Mouse (Mus musculus) right cerebral cortex, adult 18-20 months (tissue): ENCODE results near the gene Uox.

Source experiments
- DNase-seq: peaks from one replicate; pipeline ENCODE4 v3.0.0; 2022; ENCODE audit warnings: mixed read lengths

The Uox gene

GRCm38 (mm10) chr3:146628227-146628982, 58.2 kb downstream of the Uox start:
- DNase-seq, result no peak

DNA sequence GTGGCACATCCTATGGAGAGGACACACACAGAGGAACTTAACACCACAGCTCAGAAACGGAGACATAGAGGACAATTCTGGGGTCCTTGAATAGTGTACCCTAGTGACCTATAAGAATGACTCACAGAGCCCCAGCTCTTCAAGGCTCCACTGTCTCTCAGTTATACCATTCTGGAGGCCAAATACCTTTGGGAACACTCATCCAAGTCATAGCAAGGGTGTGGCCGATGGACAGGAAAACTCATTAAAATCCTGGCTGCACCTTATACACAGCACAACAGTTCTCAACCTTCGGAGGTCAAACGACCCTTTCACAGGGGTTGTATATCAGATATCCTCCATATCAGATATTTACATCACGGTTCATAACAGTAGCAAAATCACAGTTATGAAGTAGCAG, 62.3 kb downstream of the Uox start:
- DNase-seq, result no peak

GRCm38 (mm10) chr3:146641818-146642427, 71.7 kb downstream of the Uox start:
- DNase-seq, result no peak

- no peak for DNase-seq
These were observed 79.2 kb downstream of the Uox start for GRCm38 (mm10) chr3:146649311-146649894.

- DNase-seq, result no peak
These were observed 80.5 kb downstream of the Uox start for GRCm38 (mm10) chr3:146650716-146651115.

- no peak for DNase-seq
These were observed 81.0 kb downstream of the Uox start, which contains the start of gene 4930503B20Rik for GRCm38 (mm10) chr3:146651217-146651616. Gene 4930503B20Rik, minus strand, starts transcription at chr3:146651317.

GRCm38 (mm10) chr3:146652431-146652830, 82.2 kb downstream of the Uox start:
- no peak for DNase-seq

DNA sequence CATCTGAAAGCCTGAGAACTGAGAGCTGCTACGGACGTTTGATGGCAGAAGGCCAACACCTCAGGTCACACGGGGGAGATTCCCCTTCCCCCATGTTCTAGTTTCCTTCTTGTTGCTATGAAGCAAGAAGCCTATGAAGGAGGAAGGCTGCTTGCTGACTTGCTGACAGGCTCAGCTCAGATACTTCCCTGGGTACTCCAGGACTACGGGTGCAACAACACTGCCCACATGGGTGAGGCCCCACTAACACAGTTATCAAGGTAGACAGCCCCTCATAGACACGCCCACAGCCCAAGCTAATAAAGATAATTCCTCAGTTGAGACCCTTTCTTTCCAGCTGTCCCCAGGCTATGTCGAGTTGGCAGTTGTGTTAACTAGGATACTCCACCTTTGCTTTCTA, 83.5 kb downstream of the Uox start:
- DNase-seq, result no peak

DNA sequence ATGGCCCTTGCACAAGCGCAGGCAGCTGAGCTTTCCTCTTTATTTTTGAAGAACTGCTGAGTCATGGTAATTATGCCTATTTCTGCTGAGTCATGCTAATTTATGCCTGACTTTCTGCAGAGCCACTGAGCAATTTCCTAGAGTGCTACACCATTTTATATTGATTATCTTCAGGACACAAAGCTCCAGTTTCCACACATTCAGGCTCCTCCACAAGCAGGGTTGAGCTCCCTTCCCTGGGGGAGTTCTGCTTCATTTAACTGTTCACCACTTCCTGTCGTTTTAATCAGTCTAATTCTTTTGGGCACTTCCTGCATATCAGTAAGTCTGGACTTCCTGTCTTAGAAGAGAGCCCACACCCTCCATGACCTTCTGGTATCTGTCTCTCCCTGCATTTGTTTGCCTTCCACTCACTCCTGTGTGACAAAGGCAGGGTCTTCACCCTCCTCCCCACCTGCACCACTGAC, 84.9 kb downstream of the Uox start:
- DNase-seq, result no peak

DNA sequence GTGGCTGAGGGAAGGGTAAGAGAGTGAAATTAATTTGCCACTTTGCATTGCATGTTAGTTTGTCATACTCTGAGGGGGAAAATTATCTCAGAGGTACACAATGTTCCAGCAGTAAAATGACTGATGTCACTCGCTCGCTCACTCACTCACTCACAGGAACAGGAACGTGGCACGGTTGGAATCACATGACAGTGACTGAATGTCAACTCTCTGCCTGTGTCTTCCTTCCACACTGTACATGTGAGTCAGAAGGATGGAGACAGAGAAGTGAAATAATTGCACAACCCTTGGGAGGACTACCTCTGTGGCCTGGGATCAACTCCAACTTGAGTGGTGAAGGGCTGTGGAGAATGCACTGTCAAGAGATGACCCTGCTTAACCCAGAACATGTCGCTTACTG, 87.2 kb downstream of the Uox start:
- DNase-seq, result peak; percentile 12

DNA sequence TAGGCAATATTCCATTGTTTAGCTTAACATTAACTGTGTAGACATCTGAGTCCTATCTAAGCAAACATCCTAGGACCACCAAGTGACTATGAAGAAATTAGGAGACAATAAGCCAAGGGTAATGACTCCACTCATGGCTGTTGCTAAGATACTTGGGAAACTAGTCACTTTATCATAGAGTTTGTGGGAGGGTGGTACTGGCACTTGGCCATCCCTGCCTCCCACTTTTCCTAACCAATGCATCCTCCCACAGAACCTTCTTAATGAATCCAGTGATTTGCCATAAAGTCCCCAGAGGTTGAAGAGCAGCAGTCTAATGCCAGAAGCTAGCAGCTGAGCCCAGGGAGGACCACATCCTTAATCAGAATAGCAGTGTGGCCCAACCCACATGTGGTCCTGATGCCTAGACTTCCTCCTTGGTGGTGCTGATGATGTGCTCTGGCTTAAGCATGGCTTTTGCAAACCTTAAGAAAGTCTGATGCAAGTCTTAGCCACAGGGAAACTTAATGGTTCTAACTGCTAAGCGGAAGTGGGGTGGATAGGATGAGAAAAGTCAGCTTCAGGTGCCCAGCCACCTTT, 87.9 kb downstream of the Uox start:
- no peak for DNase-seq

DNA sequence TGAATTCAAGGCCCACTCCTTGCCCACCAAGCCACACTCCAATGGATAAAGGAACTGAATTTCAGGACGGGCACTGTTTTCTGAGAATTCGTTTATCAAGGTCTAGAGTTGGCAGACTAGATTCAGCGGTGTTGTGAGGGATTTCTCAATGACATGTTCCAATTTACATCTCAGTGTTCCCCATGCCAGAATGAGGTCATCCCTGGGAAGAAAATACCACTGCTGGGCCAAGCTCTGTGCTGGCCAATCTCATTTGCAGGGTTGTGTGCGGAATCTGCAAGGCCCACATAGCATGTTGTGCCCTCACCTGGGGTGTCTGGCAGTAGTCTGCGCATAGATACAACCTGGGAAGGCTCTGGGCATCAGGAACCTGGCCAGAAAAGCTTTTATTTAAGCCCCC, 89.1 kb downstream of the Uox start:
- DNase-seq, result no peak

DNA sequence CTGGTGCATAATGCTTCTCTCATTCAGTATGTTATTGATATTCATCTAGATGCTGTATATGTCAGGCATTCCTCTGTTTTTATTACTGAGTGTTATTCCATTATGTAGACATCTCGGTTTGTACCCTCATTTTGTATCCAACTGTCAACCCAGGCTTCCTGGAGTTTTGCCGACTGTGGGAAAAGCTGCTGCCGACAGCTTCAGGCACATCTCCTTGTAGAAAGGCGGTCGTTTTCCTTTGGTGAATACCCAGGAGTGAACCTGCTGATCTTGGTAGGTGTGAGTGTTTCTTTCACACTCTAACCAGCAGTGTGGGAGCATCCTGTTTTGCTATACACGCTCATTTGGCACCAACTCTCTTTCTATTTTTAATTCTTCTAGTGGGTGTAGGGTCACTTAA, 90.8 kb downstream of the Uox start:
- no peak for DNase-seq

- no peak for DNase-seq
These were observed 91.7 kb downstream of the Uox start for GRCm38 (mm10) chr3:146661907-146662306.

GRCm38 (mm10) chr3:146671121-146671520, 100.9 kb downstream of the Uox start:
- no peak for DNase-seq

DNA sequence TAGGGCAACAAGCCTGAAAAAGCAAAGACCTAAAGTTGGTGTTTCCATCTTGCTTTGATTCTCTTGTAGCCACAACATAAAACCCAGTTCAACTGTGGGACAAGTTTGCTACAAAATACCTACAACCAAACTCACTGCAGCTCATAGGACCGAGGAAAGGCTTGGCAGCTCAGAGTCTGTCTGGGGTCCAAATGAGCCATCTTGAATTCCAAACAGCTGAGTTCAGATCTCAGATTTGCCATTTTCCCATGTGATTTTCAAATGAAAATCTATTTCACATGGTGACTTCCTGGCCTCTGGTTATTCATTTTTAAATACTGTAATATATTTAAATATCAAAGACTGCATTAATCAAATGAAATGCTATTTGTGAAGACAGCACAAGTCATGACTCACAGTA, 104.9 kb downstream of the Uox start:
- no peak for DNase-seq

DNA sequence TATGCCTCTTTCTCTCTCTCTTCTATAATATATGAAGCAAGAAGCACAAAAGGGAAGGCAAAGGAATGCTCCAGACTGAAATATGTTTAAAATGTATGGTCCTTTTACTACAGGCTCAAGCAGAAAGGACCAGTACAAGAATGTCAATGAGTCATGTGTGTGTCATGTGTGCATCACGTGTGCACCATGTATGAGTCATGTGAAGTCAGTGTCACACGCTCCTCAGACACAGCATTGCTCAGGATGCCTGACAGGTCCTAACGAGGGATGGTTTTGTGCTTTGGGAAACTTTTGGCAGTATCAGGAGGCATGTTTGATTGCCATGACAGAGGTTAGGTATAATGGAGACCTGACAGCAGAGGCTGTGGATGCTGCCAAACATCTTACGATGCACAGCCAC, 106.0 kb downstream of the Uox start:
- DNase-seq, result no peak

GRCm38 (mm10) chr3:146679646-146680045, 109.4 kb downstream of the Uox start:
- DNase-seq, result no peak

GRCm38 (mm10) chr3:146680625-146681024, 110.4 kb downstream of the Uox start:
- no peak for DNase-seq

DNA sequence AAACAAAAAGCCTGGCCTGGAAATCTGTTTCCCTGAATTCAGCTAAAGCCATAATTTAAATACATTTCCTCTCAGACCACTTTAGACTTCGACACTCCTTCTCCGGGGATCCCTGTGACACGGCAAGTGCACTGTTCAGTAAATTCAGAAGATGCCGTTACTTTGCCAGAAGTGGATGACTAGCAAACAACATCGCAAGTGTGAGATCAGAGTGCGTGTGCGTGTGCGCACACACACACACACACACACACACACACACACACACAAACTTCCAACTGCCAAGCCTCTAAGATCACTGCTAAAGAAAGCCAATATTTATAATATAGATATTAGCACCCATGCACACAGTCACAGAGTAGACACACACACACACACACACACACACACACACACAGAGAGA, 111.5 kb downstream of the Uox start:
- DNase-seq, result no peak
